Mouse (Mus musculus) bone marrow macrophage, adult 2 months (primary cell): ENCODE results near the gene Smarcad1.

Source experiments
- CTCF ChIP-seq: IDR thresholded peaks from 2 replicates; pipeline ENCODE4 v1.5.1; 2012; ENCODE audit warnings: low read depth, mild to moderate bottlenecking, low read length, moderate library complexity
- POLR2A ChIP-seq: IDR thresholded peaks from 2 replicates; pipeline ENCODE4 v1.6.1; 2012; ENCODE audit warnings: mild to moderate bottlenecking, low read depth, low read length, borderline replicate concordance

DNA sequence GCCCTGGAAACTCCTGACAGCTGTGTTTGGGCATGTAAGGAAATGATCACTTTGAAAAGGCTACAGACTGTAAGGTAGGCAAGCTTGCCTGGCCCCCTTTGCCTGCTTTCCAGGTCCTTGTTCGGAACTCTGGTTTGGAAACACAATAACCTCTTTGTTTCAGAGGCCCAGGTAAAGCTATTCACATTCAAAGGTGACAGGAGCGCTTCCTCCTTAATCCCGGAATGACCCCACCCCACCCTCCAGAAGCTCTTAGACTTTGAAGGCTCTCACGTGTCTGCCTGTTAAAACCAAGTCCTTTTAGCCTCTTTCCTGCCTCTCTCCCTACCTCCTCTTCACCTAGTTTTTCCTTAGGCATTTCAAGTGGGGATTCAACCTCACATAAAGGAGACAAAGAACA, 20.5 kb upstream of the Smarcad1 start:
- TF ChIP-seq CTCF (no peak), POLR2A (no peak)
